Mouse (Mus musculus) hematopoietic stem cell, adult 5-6 weeks (primary cell): Measurements from ENCODE around the gene Gm17622. TPM values are rescaled to one million over a fixed set of nuclear protein-coding genes. Genes with fewer than 3 reads are reported as not detected.

ENCODE experiments used
- ATAC-seq, 2 experiments: fragments of 125-278 bp in 1 of 2; replicated peaks in 1 of 2; 2 replicates each; pipeline ENCODE4 v1.8.0; 2016 to 2017; ENCODE audit warnings: inconsistent platforms in 2 of 2, mild to moderate bottlenecking in 2 of 2, moderate number of reproducible peaks in 2 of 2, low read depth in 1 of 2, moderate TSS enrichment in 1 of 2; ENCODE audit not compliant: low FRiP score in 2 of 2, poor library complexity in 2 of 2, severe bottlenecking in 2 of 2, insufficient read depth in 1 of 2, low TSS enrichment in 1 of 2
- total RNA-seq: library from RNA; stranded (forward); fragments of 172-1452, 232-1000 nt; gene quantifications from 2 replicates; pipeline ENCODE4 v1.2.3, GENCODE M21; 2017

Gene Gm17622
- total RNA-seq, 1 experiment from 2014 or later = not detected

DNA sequence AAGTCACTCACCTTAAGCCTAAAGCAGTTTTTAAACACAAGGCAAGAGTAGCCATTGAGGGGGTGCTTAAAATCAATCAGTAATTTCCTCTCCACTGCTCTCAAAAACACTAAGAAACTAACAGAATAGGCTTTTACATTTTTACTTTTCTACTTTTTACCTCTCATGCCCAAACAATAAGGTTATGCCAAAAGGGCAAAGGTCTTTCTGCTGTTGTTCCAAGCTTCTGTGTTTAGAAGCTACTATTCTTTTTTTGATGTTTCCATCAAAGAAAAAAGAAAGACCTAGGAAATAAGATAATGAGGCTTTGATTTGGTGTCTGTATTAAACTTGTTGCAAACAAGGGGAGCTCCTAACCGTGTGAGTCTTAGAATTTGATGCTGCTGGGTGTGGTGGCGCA, 9.4 kb downstream of the Gm17622 start:
- no peak for ATAC-seq

DNA sequence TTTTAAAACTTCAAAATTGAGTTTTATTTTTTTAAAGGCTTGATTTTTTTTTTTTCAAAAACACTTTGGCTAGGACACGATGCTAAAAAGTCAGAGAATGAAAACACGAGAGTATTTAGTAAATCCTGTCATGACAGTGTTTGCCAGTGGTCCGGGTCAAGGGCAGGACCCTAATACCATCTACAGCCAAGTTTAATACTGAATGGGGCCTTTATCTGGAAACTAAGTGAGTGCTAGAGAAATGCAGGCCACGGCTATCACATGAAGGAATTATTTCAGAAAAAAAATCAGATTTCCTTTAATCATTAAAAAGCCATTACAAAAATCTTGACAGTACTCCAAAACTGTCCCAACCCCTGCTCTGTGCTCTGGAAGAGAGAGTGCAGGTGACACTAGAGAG, 15.1 kb downstream of the Gm17622 start:
- no peak for ATAC-seq

DNA sequence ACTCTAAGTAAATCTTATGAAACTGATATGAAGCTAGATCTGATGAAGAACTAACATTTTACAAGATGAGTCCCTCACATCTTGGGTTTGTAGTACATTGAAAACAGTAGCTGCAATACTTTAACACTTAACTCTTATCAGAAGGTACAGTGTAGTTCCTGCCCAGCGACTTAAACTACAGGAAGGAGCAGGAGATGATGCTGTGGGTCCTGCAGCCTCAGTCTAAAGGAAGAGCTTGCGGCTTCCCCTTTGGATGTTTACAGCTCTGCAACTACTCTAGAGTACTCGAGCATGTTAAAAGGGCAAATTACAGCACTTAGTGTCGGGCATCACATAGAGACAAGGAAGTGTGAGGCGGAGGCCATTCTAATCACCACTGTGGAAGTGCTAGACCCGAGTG, 15.8 kb downstream of the Gm17622 start:
- peak; percentile 51 to 66 for ATAC-seq

DNA sequence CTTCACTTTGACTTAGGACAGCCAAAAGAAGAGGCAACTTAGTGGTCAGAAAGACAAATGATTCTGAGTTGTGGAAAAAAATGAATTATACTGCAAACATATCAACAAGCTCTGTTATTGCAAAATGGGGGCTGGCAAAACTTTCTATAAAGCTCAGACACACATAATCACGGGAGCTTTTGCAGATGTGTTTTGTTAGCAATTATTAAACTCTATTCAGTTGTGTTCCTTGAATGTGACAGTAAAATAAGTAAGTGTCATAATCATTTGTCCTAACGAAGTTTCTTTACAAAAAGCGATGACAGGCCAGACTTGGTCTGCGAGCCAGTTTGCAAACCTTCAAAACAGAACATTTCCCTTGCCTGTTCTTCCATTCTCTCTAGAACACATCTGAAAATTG, 17.0 kb downstream of the Gm17622 start:
- no peak for ATAC-seq

DNA sequence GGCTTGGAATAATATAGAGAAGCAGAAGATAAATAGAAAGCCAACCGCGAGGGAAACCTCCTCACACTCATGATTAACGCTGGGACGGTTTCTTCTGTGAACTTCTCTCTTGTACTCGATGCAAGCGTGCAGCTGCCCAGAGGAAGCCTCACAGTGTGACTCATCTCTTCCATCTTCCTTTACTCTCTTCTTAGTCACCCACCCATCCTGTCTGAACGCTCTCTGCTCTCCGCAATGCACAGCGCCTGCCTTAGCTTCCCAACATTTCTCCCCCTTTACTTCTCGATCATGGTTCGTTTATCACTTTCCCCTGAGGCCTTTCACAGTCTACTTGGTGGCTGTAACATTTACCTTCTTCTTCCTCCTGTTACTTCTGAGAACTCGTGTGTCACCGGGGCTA, 20.1 kb downstream of the Gm17622 start:
- peak; percentile 18 to 65; a peak in 1 of 4 replicates for ATAC-seq

DNA sequence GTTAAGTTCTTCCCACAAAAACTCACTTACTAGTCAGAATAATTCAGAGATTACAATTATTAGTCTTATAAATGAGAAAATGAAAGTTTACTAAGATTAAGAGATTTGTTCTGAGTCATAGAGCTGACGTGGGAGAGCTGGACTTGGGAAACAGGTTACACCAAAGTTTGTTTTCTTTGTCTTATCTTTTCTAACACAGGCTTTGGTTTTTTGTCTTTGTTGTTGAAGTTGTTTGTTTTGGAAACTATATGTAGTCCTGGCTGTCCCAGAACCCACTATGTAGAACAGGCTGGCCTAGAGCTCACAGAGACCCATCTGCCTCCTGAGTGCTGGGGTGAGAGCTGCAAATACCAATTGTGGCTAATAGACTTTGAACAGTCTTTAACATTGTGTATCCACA, 20.7 kb downstream of the Gm17622 start:
- ATAC-seq = no peak

DNA sequence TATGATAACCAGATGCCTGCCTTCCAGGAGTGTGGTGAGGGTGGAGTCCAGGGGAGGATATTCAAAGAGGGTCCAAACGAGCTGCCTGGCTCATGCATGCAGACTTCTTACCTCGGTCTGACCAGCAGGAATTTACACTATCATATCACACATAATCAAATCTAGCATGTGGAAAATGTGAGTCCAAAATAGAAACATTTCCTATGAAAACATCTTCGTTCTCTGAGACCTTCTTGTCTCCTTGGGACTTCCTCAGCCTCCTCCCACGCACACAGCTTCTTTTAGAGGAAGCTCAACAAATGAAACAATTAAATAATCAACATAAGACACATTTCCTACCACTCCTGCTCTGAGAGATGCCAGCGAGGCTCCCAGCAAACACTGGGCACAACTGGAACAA, 21.4 kb downstream of the Gm17622 start:
- no peak for ATAC-seq

DNA sequence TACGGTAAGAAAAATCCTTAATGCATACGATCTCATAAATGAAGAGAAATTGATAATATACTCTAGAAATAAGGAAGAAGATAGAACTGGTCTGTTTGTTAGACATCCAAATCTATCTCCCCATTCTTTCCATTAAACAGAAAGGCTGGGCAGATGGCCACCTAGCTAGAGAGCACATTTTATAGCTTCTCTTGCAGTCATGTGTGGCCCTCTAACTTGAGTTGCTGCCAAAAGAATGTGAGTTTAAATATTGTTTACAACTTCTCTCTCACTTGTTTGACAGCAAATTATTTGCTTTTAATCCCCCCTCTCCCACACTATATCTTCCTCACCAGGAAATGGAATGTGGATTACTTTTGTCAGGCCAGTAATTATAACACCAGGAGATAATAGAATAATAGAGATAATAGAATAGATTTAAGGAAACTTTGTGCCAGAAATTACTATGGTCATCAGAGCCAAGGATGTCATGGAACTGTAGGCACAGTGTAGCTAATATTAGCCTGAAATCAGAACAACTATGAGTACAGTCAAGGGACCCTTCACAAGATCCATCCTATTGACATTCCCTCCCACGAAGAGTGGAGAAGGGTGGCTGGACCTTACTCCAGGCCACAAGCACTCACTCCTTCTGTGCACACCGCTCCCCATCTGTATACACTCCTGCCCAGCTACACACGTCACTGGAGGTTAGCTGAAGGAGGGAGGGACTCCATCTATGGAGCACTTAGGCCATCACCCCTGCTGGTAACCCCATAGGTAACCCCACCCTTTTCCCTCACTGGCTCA, 23.8 kb downstream of the Gm17622 start:
- ATAC-seq = no peak

DNA sequence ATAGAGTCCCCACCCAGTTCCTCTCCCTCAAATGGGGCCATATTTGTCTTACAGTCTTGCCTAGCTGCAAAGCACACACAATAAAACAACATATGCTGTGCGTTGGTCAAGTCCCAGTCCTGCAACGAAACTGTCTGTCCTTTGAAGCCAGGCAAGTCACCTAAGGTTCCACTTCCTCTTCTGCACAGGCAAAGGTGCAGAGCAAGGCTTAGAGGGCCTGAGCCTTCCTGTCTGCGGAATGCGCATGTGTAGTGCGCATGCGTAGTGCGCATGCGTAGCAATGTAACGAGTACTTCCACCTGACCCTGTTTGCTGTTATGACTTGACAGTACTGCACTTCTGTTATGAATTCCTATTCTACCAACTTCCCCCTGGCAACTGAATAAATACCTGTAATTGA, 25.7 kb downstream of the Gm17622 start:
- peak in 1 of 2 experiments; percentile 27; a peak in 1 of 4 replicates for ATAC-seq

DNA sequence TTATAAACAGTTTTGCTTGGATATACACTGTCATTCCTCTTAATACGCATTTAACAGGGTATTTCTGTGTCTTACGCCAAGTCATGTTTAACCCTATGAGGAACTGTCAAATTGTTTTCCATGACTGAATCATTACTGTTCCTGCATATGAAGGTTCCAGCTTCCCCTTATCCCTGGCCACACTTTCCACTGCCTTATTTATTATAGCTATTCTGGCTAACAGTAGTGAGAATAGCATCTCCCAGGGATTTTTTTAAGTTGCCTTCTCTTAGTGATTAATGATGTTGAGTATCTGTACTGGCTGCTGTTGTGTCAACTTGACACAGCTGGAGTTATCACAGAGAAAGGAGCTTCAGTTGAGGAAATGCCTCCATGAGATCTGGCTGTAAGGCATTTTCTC, 26.8 kb downstream of the Gm17622 start:
- ATAC-seq = no peak

DNA sequence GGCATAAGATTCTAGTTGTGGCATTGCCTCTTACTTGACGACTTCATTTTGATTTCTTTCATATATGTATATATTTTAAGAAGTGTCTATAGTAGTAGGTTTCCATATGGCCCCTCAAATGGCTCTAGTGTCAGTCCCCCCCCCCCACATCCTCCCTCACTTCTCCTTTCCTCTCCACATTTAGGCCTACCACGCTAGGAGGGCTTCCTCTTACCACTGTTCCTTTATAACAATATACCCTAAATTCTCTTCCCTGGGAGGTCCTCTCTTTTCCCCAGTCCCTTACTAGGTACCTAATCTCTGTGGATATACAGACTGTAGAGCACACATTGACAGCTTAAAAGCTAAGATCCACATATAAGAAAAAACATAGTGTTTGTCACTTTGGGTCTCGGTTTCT, 30.8 kb downstream of the Gm17622 start:
- no peak for ATAC-seq

DNA sequence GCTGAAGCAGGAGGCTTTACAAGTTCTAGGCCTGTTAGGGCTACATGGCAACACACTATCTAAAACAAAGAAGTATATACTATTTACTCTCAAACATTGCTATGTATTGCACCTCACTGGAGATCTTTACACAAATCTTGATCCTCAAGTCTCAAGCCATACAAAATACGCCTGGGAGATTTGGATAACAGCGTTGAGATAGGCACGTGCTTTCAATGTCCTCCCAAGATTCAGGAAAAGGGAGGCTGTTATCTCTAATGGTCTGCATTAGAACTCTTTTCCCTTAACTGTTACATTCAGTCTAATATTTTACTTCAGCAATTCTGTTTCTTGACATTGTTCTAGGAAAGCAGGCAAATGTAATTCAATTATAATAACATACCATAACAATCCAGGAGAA, 36.5 kb downstream of the Gm17622 start:
- ATAC-seq = no peak

DNA sequence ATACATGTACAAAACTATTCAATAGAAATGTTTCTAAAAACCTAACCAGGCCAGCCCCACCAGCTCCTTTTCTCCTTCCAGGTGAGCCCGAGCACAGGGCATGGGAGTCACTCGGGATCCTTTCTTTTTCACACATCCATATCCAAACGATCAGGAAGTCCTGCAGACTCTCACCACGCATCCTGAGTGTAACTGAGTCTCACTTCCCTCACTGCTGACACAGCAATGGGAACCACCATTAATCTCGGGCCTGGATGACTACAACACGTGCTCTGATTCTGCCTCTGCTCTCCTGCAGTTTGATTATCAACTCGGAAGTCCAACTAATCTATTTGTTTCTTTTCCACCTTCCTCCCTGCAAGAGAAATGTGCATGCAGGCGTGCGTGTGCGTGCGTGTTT, 37.3 kb downstream of the Gm17622 start:
- ATAC-seq = no peak

DNA sequence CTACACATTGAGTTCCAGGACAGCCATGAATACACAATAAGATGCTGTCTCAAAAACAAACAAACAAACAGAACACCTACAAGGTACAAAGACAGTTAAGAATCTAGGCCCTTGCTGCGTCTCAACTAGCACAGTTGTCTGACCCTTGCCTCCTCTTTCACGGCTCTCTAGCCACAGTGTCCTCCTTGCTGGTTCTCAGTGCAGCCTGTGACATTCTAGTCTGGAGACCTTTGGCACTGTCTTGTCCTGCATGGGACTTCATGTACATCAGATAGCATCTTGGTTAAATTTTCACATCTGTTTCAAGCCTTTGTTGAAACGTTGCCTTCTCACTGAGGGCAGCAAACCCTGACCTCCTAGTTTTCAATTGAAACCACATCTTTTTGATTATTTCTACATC, 38.2 kb downstream of the Gm17622 start:
- ATAC-seq = no peak

DNA sequence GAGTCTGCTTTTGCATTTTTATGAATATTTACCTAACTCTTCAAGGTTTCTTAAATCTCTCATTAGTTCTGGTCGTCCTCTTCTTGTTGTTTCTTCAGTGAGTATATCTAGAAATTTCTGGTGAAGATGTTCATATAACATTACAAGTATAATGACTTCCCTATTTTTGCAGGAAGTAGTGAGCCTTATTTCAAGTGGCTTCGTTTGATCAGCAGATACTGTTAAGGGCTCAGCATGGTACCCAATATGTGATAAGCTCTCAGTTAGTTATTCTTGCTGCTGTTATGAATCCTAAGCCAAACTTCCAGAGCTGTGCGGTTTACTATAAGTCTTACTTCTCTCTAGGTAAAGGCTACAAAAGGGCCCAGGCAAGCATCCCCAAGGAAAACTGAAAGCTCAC, 39.0 kb downstream of the Gm17622 start:
- no peak for ATAC-seq

DNA sequence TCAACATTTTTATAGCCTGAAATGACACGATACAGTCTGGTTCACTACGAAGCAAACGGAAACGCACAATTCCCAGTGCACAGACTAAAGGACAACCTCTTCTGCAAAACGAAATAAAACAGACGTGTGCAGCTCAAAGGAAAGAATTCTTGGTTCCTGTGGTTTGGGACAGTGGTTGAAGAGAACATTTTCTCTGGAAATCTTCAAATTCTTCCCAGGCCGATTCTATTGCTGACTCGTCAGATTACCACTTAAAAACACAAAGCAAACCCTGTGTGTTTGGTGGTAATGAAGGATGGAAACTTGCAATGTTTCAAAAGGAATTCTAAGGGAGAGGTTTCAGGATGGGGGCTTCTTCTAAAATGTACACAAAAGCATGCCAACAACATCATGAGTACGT, 39.5 kb downstream of the Gm17622 start:
- ATAC-seq = no peak

DNA sequence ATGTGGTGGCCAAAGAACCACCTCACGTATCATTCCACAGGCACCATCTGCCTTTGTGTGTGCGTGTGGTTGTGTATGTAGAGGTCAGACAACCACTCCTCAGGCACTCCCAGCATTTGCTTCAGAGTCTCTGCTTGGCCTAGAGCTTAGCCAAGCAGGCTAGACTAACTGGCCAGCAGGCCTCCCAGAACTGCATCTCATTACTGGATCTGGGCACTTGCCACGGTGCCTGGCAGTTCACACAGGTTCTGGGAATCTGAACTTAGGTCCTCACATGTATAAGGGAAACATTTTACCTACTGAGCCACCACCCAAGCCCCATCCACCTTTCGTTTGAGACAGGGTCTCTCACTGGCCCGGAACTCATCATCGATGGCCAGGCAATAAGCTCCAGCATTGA, 41.6 kb downstream of the Gm17622 start:
- no peak for ATAC-seq

DNA sequence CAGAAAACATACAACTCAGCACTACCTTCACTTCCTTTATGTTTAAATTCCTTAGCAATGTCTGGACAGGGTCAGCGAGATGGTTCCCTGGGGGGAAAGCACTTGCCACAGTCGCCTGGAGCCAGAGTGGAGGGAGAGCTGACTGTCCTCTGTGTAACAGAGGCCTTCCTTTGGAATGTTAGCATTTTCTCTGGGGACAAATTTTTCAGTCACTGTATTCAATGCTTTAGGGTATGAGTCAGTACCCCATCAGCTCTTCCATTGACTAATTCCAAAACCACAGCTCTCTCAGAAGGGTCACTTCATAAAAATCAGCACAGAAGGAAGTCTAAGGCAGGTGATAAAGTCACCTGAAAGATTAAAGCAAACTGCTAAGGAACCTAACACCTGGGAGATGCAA, 43.2 kb downstream of the Gm17622 start:
- ATAC-seq = no peak

DNA sequence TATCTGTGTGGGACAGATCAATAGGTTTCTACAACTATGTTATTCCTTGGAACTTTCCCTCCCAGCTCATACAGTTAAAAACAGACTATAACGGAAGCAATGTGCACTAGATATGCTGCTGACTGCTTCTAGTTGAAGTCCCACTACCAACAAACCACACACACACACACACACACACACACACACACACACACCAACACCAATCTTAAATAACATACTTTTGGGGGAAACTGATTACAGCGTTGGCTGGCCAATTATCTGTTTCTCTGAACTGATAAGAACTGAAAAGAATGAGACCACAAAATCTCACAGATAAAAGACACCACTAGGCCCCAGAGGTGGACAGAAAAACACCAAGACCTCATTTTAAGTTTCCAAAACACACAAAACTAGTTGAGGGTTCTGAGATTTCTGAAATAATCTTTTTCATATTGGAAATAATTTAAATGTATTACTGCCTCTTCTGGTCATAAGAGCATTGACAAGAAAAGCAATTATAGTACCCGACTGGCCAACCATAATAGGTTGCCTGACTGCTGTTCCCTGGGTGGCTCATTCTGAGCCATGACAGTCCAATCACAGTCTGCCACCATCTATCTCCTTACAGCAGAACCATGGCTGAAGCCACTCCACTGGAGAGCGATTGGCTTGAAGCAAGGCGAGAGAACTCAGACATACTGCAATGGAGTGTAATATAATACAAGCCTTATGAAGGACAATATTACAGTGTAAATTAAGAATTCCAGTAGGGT, 46.5 kb downstream of the Gm17622 start:
- ATAC-seq = no peak
